Mouse (Mus musculus): ENCODE measurements around the gene Magi1. TPM values are rescaled to one million over a fixed set of nuclear protein-coding genes. Genes with fewer than 3 reads are reported as not detected.
A peak's percentile ranks its signal among the peaks of the same experiment; 100 is the strongest.

Gene Magi1
- total and polyA plus RNA-seq, 2 experiments from 2014 or later = 23.0 to 36.9 TPM

- ATAC-seq (peak; percentile 56), DNase-seq (ENCODE audit: low spot score) (peak; percentile 20)
- H3K4me2 ChIP-seq (ENCODE audit: low read depth, low read length) = no peak overlapping the region
Measured at GRCm38 (mm10) chr6:94075228-94075627, 208.5 kb downstream of the Magi1 start.

GRCm38 (mm10) chr6:94071676-94072075 is 212.0 kb downstream of the Magi1 start:
- no peak for DNase-seq (ENCODE audit: low spot score)
- Histone ChIP-seq H3K27me3 (ENCODE audit: insufficient read depth, low read length) (no peaks in the 10 kb centered on the region), H3K9ac (replicated peaks; ENCODE audit: low read length) (no peak overlapping the region), H3K9me3 (ENCODE audit: low read length) (no peaks in the 10 kb centered on the region), H3K4me3 (ENCODE audit: low read length) (no peak overlapping the region), H3K27ac (no peak overlapping the region), H3K4me2 (ENCODE audit: low read depth, low read length) (no peak overlapping the region), H3K4me1 (ENCODE audit: insufficient read depth, low read length) (peaks cover 5% of the 10 kb centered on the region), H3K36me3 (ENCODE audit: insufficient read depth, low read length) (no peaks in the 10 kb centered on the region)
- no peak for ATAC-seq
- no peak for TF ChIP-seq CTCF (IDR thresholded peaks at IDR 0.05; ENCODE audit: low read depth)
- WGBS = 75% methylated on average over 5 of the region's 5 CpGs

More at GRCm38 (mm10) chr6:94075228-94075627, 208.5 kb downstream of the Magi1 start:
- Histone ChIP-seq H3K9ac (replicated peaks; ENCODE audit: low read length) (no peak overlapping the region), H3K9me3 (ENCODE audit: low read length) (no peaks in the 10 kb centered on the region), H3K4me1 (ENCODE audit: insufficient read depth, low read length) (peaks cover 5% of the 10 kb centered on the region), H3K27ac (no peak overlapping the region), H3K27me3 (ENCODE audit: insufficient read depth, low read length) (no peaks in the 10 kb centered on the region), H3K36me3 (ENCODE audit: insufficient read depth, low read length) (no peaks in the 10 kb centered on the region), H3K4me3 (ENCODE audit: low read length) (no peak overlapping the region)
- TF ChIP-seq CTCF (IDR thresholded peaks at IDR 0.05; ENCODE audit: low read depth) = no peak
- 33% methylated on average over 8 of the region's 8 CpGs for WGBS

- Histone ChIP-seq H3K9ac (replicated peaks; ENCODE audit: low read length) (no peak overlapping the region), H3K36me3 (ENCODE audit: insufficient read depth, low read length) (no peaks in the 10 kb centered on the region), H3K27ac (no peak overlapping the region), H3K4me1 (ENCODE audit: insufficient read depth, low read length) (peaks cover 5% of the 10 kb centered on the region), H3K4me2 (ENCODE audit: low read depth, low read length) (no peak overlapping the region), H3K27me3 (ENCODE audit: insufficient read depth, low read length) (no peaks in the 10 kb centered on the region), H3K9me3 (ENCODE audit: low read length) (no peaks in the 10 kb centered on the region), H3K4me3 (ENCODE audit: low read length) (no peak overlapping the region)
- DNase-seq (ENCODE audit: low spot score) (peak; percentile 52), ATAC-seq (no peak)
- WGBS = 61% methylated on average over 3 of the region's 3 CpGs
- TF ChIP-seq CTCF (IDR thresholded peaks at IDR 0.05; ENCODE audit: low read depth) = no peak
Measured at GRCm38 (mm10) chr6:94070702-94071101, 213.0 kb downstream of the Magi1 start.

GRCm38 (mm10) chr6:94069421-94069820 is 214.3 kb downstream of the Magi1 start:
- Histone ChIP-seq H3K4me3 (ENCODE audit: low read length) (no peak overlapping the region), H3K9me3 (ENCODE audit: low read length) (no peaks in the 10 kb centered on the region), H3K36me3 (ENCODE audit: insufficient read depth, low read length) (no peaks in the 10 kb centered on the region), H3K27me3 (ENCODE audit: insufficient read depth, low read length) (no peaks in the 10 kb centered on the region), H3K27ac (no peak overlapping the region), H3K4me2 (ENCODE audit: low read depth, low read length) (no peak overlapping the region), H3K9ac (replicated peaks; ENCODE audit: low read length) (no peak overlapping the region), H3K4me1 (ENCODE audit: insufficient read depth, low read length) (peaks cover 5% of the 10 kb centered on the region)
- WGBS = 68% methylated on average over 3 of the region's 3 CpGs
- DNase-seq (ENCODE audit: low spot score) = no peak
- TF ChIP-seq CTCF (IDR thresholded peaks at IDR 0.05; ENCODE audit: low read depth) = no peak
- ATAC-seq = no peak

- Histone ChIP-seq H3K27ac (no peak overlapping the region), H3K36me3 (ENCODE audit: insufficient read depth, low read length) (no peaks in the 10 kb centered on the region), H3K4me1 (ENCODE audit: insufficient read depth, low read length) (peaks cover 5% of the 10 kb centered on the region), H3K9ac (replicated peaks; ENCODE audit: low read length) (no peak overlapping the region), H3K9me3 (ENCODE audit: low read length) (no peaks in the 10 kb centered on the region), H3K27me3 (ENCODE audit: insufficient read depth, low read length) (no peaks in the 10 kb centered on the region), H3K4me3 (ENCODE audit: low read length) (no peak overlapping the region), H3K4me2 (ENCODE audit: low read depth, low read length) (no peak overlapping the region)
- ATAC-seq (no peak), DNase-seq (ENCODE audit: low spot score) (no peak)
- 46% methylated on average over 8 of the region's 8 CpGs for WGBS
- no peak for TF ChIP-seq CTCF (IDR thresholded peaks at IDR 0.05; ENCODE audit: low read depth)
Measured at GRCm38 (mm10) chr6:94067741-94068450, 215.8 kb downstream of the Magi1 start.

GRCm38 (mm10) chr6:94064832-94065231 is 218.9 kb downstream of the Magi1 start:
- no peaks in the 10 kb centered on the region for H3K27me3 ChIP-seq (ENCODE audit: insufficient read depth, low read length)
- no peak overlapping the region for H3K9ac ChIP-seq (replicated peaks; ENCODE audit: low read length)
- ATAC-seq = no peak
- no peak for DNase-seq (ENCODE audit: low spot score)
- TF ChIP-seq CTCF (IDR thresholded peaks at IDR 0.05; ENCODE audit: low read depth) = no peak
- no peak overlapping the region for H3K4me2 ChIP-seq (ENCODE audit: low read depth, low read length)
- no peak overlapping the region for H3K4me3 ChIP-seq (ENCODE audit: low read length)
- H3K27ac ChIP-seq = no peak overlapping the region
- H3K36me3 ChIP-seq (ENCODE audit: insufficient read depth, low read length) = no peaks in the 10 kb centered on the region
- 84% methylated on average over 4 of the region's 4 CpGs for WGBS
- H3K9me3 ChIP-seq (ENCODE audit: low read length) = no peaks in the 10 kb centered on the region
- no peaks in the 10 kb centered on the region for H3K4me1 ChIP-seq (ENCODE audit: insufficient read depth, low read length)

GRCm38 (mm10) chr6:94063542-94063941 is 220.2 kb downstream of the Magi1 start:
- Histone ChIP-seq H3K9me3 (ENCODE audit: low read length) (no peaks in the 10 kb centered on the region), H3K27ac (no peak overlapping the region), H3K36me3 (ENCODE audit: insufficient read depth, low read length) (no peaks in the 10 kb centered on the region), H3K4me1 (ENCODE audit: insufficient read depth, low read length) (no peaks in the 10 kb centered on the region), H3K9ac (replicated peaks; ENCODE audit: low read length) (no peak overlapping the region), H3K4me2 (ENCODE audit: low read depth, low read length) (no peak overlapping the region), H3K27me3 (ENCODE audit: insufficient read depth, low read length) (no peaks in the 10 kb centered on the region), H3K4me3 (ENCODE audit: low read length) (no peak overlapping the region)
- no peak for TF ChIP-seq CTCF (IDR thresholded peaks at IDR 0.05; ENCODE audit: low read depth)
- DNase-seq (ENCODE audit: low spot score) (no peak), ATAC-seq (no peak)
- WGBS = 92% methylated on average over 4 of the region's 4 CpGs

Measured in hindbrain, postnatal 0 days (tissue).